Mouse (Mus musculus) splenic B cell, adult 2 months (primary cell): ENCODE measurements around the gene Gm20388.
A peak's percentile ranks its signal among the peaks of the same experiment; 100 is the strongest.

Source experiments
- DNase-seq: peaks from one replicate; pipeline ENCODE4 v3.0.0-alpha.2; 2011; ENCODE audit warnings: low read depth, low spot score
- H3K27me3 ChIP-seq: 2 replicates; pipeline ENCODE4 v1.6.1; 2012; ENCODE audit warnings: mild to moderate bottlenecking, low read length, moderate library complexity, mixed read lengths; ENCODE audit not compliant: control insufficient read depth, poor library complexity, insufficient read depth, severe bottlenecking
- H3K36me3 ChIP-seq: 2 replicates; pipeline ENCODE4 v1.6.1; 2012; ENCODE audit warnings: mild to moderate bottlenecking, low read length, moderate library complexity, mixed read lengths; ENCODE audit not compliant: control insufficient read depth, poor library complexity, insufficient read depth, severe bottlenecking

The Gm20388 gene

GRCm38 (mm10) chr8:120566681-120567080 is 656.0 kb downstream of the Gm20388 start:
- peaks cover 20% of the 10 kb centered on the region for H3K36me3 ChIP-seq
- no peak for DNase-seq
- H3K27me3 ChIP-seq, result no peaks in the 10 kb centered on the region

GRCm38 (mm10) chr8:120567731-120568130 is 657.1 kb downstream of the Gm20388 start:
- Histone ChIP-seq H3K36me3 (peaks cover 20% of the 10 kb centered on the region), H3K27me3 (no peaks in the 10 kb centered on the region)
- no peak for DNase-seq

- H3K36me3 ChIP-seq, result peaks cover 20% of the 10 kb centered on the region
- no peaks in the 10 kb centered on the region for H3K27me3 ChIP-seq
- DNase-seq, result no peak
Measured at GRCm38 (mm10) chr8:120568164-120568798, 657.6 kb downstream of the Gm20388 start.

GRCm38 (mm10) chr8:120569123-120569522 is 658.5 kb downstream of the Gm20388 start:
- peaks cover 26% of the 10 kb centered on the region for H3K36me3 ChIP-seq
- no peak for DNase-seq

GRCm38 (mm10) chr8:120569939-120570715 is 659.5 kb downstream of the Gm20388 start:
- Histone ChIP-seq H3K27me3 (no peaks in the 10 kb centered on the region), H3K36me3 (peaks cover 35% of the 10 kb centered on the region)
- DNase-seq, result peak; percentile 78

More at GRCm38 (mm10) chr8:120569123-120569522, 658.5 kb downstream of the Gm20388 start:
- no peaks in the 10 kb centered on the region for H3K27me3 ChIP-seq

- no peaks in the 10 kb centered on the region for H3K27me3 ChIP-seq
- DNase-seq, result peak; percentile 59
- H3K36me3 ChIP-seq, result peaks cover 45% of the 10 kb centered on the region
Measured at GRCm38 (mm10) chr8:120571561-120571960, 660.9 kb downstream of the Gm20388 start.

GRCm38 (mm10) chr8:120572534-120572933 is 661.9 kb downstream of the Gm20388 start:
- DNase-seq, result peak; percentile 87
- Histone ChIP-seq H3K36me3 (peaks cover 47% of the 10 kb centered on the region), H3K27me3 (no peaks in the 10 kb centered on the region)

- no peaks in the 10 kb centered on the region for H3K27me3 ChIP-seq
- H3K36me3 ChIP-seq, result peaks cover 49% of the 10 kb centered on the region
- no peak for DNase-seq
Measured at GRCm38 (mm10) chr8:120573866-120574265, 663.2 kb downstream of the Gm20388 start.

- H3K27me3 ChIP-seq, result no peaks in the 10 kb centered on the region
- peaks cover 53% of the 10 kb centered on the region for H3K36me3 ChIP-seq
- no peak for DNase-seq
Measured at GRCm38 (mm10) chr8:120574941-120575340, 664.3 kb downstream of the Gm20388 start.

- Histone ChIP-seq H3K27me3 (no peaks in the 10 kb centered on the region), H3K36me3 (peaks cover 53% of the 10 kb centered on the region)
- no peak for DNase-seq
Measured at GRCm38 (mm10) chr8:120575801-120576200, 665.2 kb downstream of the Gm20388 start.

- H3K36me3 ChIP-seq, result peaks cover 49% of the 10 kb centered on the region
- H3K27me3 ChIP-seq, result no peaks in the 10 kb centered on the region
- DNase-seq, result no peak
Measured at GRCm38 (mm10) chr8:120577821-120578220, 667.2 kb downstream of the Gm20388 start.

GRCm38 (mm10) chr8:120580336-120581000 is 669.8 kb downstream of the Gm20388 start:
- Histone ChIP-seq H3K36me3 (peaks cover 32% of the 10 kb centered on the region), H3K27me3 (no peaks in the 10 kb centered on the region)
- no peak for DNase-seq

GRCm38 (mm10) chr8:120581329-120581728 is 670.7 kb downstream of the Gm20388 start:
- peaks cover 24% of the 10 kb centered on the region for H3K36me3 ChIP-seq
- no peaks in the 10 kb centered on the region for H3K27me3 ChIP-seq
- DNase-seq, result no peak

- DNase-seq, result no peak
- no peaks in the 10 kb centered on the region for H3K27me3 ChIP-seq
- H3K36me3 ChIP-seq, result peaks cover 19% of the 10 kb centered on the region
Measured at GRCm38 (mm10) chr8:120581811-120582210, 671.2 kb downstream of the Gm20388 start.

- no peaks in the 10 kb centered on the region for H3K27me3 ChIP-seq
- H3K36me3 ChIP-seq, result no peaks in the 10 kb centered on the region
- DNase-seq, result no peak
Measured at GRCm38 (mm10) chr8:120585521-120585920, 674.9 kb downstream of the Gm20388 start.
